Mouse (Mus musculus): Measurements from ENCODE around the gene Pla2g4d. TPM values are rescaled to one million over a fixed set of nuclear protein-coding genes. Genes with fewer than 3 reads are reported as not detected.
A peak's percentile ranks its signal among the peaks of the same experiment; 100 is the strongest.

The Pla2g4d gene
- polyA plus RNA-seq, 1 experiment from 2014 or later = not detected

- Histone ChIP-seq H3K9me3 (ENCODE audit: control insufficient read depth, low read length) (no peaks in the 10 kb centered on the region), H3K4me2 (ENCODE audit: low read depth, low read length) (no peak overlapping the region), H3K4me1 (replicated peaks; ENCODE audit: control insufficient read depth, insufficient read depth, low read length) (no peaks in the 10 kb centered on the region; the same call in 1 of the 2 replicates), H3K36me3 (ENCODE audit: control insufficient read depth, insufficient read depth, low read length) (no peaks in the 10 kb centered on the region), H3K4me3 (ENCODE audit: low read length) (no peak overlapping the region), H3K9ac (ENCODE audit: low read length) (no peak overlapping the region), H3K27ac (ENCODE audit: low read length) (no peak overlapping the region), H3K27me3 (ENCODE audit: control insufficient read depth, insufficient read depth, low read depth, low read length) (no peaks in the 10 kb centered on the region)
- 13% methylated on average over 8 of the region's 8 CpGs for WGBS
- 0 out of 2 replicates have a peak, but pooled peaks have one; percentile 12 for ATAC-seq (ENCODE audit: low read depth)
Measured at GRCm38 (mm10) chr2:120279961-120280360, 9.0 kb downstream of the Pla2g4d start.

- no peaks in the 10 kb centered on the region for H3K27me3 ChIP-seq (ENCODE audit: control insufficient read depth, insufficient read depth, low read depth, low read length)
- no peak overlapping the region for H3K9ac ChIP-seq (ENCODE audit: low read length)
- no peak for ATAC-seq (ENCODE audit: low read depth)
- no peak overlapping the region for H3K27ac ChIP-seq (ENCODE audit: low read length)
- no peaks in the 10 kb centered on the region for H3K9me3 ChIP-seq (ENCODE audit: control insufficient read depth, low read length)
- no peaks in the 10 kb centered on the region for H3K36me3 ChIP-seq (ENCODE audit: control insufficient read depth, insufficient read depth, low read length)
- 82% methylated on average over 4 of the region's 4 CpGs for WGBS
- H3K4me3 ChIP-seq (ENCODE audit: low read length) = no peak overlapping the region
- no peaks in the 10 kb centered on the region for H3K4me1 ChIP-seq (replicated peaks; ENCODE audit: control insufficient read depth, insufficient read depth, low read length)
- no peak overlapping the region for H3K4me2 ChIP-seq (ENCODE audit: low read depth, low read length)
Measured at GRCm38 (mm10) chr2:120276951-120277350, 12.0 kb downstream of the Pla2g4d start.

GRCm38 (mm10) chr2:120268635-120269034 is 20.4 kb downstream of the Pla2g4d start:
- Histone ChIP-seq H3K9me3 (ENCODE audit: control insufficient read depth, low read length) (no peaks in the 10 kb centered on the region), H3K4me3 (ENCODE audit: low read length) (0 out of 2 replicates have a peak overlapping the region, but pooled peaks have one; percentile 17), H3K9ac (ENCODE audit: low read length) (no peak overlapping the region), H3K27me3 (ENCODE audit: control insufficient read depth, insufficient read depth, low read depth, low read length) (no peaks in the 10 kb centered on the region), H3K4me1 (replicated peaks; ENCODE audit: control insufficient read depth, insufficient read depth, low read length) (0 out of 2 replicates have a peak, but pooled peaks cover 2% of the 10 kb centered on the region), H3K4me2 (ENCODE audit: low read depth, low read length) (peak overlapping the region; percentile 40), H3K27ac (ENCODE audit: low read length) (no peak overlapping the region), H3K36me3 (ENCODE audit: control insufficient read depth, insufficient read depth, low read length) (no peaks in the 10 kb centered on the region)
- under 1% methylated on average over 9 of the region's 9 CpGs for WGBS
- ATAC-seq (ENCODE audit: low read depth) = peak; percentile 57

- Histone ChIP-seq H3K9ac (ENCODE audit: low read length) (no peak overlapping the region), H3K27me3 (ENCODE audit: control insufficient read depth, insufficient read depth, low read depth, low read length) (no peaks in the 10 kb centered on the region), H3K9me3 (ENCODE audit: control insufficient read depth, low read length) (no peaks in the 10 kb centered on the region), H3K4me3 (ENCODE audit: low read length) (no peak overlapping the region), H3K4me1 (replicated peaks; ENCODE audit: control insufficient read depth, insufficient read depth, low read length) (0 out of 2 replicates have a peak, but pooled peaks cover 2% of the 10 kb centered on the region), H3K4me2 (ENCODE audit: low read depth, low read length) (no peak overlapping the region), H3K36me3 (ENCODE audit: control insufficient read depth, insufficient read depth, low read length) (no peaks in the 10 kb centered on the region), H3K27ac (ENCODE audit: low read length) (no peak overlapping the region)
- 69% methylated on average over 6 of the region's 6 CpGs for WGBS
- ATAC-seq (ENCODE audit: low read depth) = no peak
Measured at GRCm38 (mm10) chr2:120265523-120265922, 23.5 kb downstream of the Pla2g4d start.

- no peak overlapping the region for H3K4me2 ChIP-seq (ENCODE audit: low read depth, low read length)
- no peak overlapping the region for H3K27ac ChIP-seq (ENCODE audit: low read length)
- no peaks in the 10 kb centered on the region for H3K9me3 ChIP-seq (ENCODE audit: control insufficient read depth, low read length)
- H3K27me3 ChIP-seq (ENCODE audit: control insufficient read depth, insufficient read depth, low read depth, low read length) = no peaks in the 10 kb centered on the region
- 54% methylated on average over 10 of the region's 10 CpGs for WGBS
- H3K4me3 ChIP-seq (ENCODE audit: low read length) = no peak overlapping the region
- no peak overlapping the region for H3K9ac ChIP-seq (ENCODE audit: low read length)
- no peaks in the 10 kb centered on the region for H3K36me3 ChIP-seq (ENCODE audit: control insufficient read depth, insufficient read depth, low read length)
- no peak for ATAC-seq (ENCODE audit: low read depth)
- H3K4me1 ChIP-seq (replicated peaks; ENCODE audit: control insufficient read depth, insufficient read depth, low read length) = 0 out of 2 replicates have a peak, but pooled peaks cover 2% of the 10 kb centered on the region
Measured at GRCm38 (mm10) chr2:120264858-120265257, 24.1 kb downstream of the Pla2g4d start.

GRCm38 (mm10) chr2:120262876-120263275 is 26.1 kb downstream of the Pla2g4d start:
- 27% methylated on average over 1 of the region's 1 CpGs for WGBS
- no peak for ATAC-seq (ENCODE audit: low read depth)
- no peak overlapping the region for H3K27ac ChIP-seq (ENCODE audit: low read length)

GRCm38 (mm10) chr2:120261346-120261745 is 27.7 kb downstream of the Pla2g4d start:
- H3K9me3 ChIP-seq (ENCODE audit: control insufficient read depth, low read length) = no peaks in the 10 kb centered on the region
- 64% methylated on average over 3 of the region's 3 CpGs for WGBS

More at GRCm38 (mm10) chr2:120262876-120263275, 26.1 kb downstream of the Pla2g4d start:
- no peaks in the 10 kb centered on the region for H3K4me1 ChIP-seq (replicated peaks; ENCODE audit: control insufficient read depth, insufficient read depth, low read length)
- no peak overlapping the region for H3K4me3 ChIP-seq (ENCODE audit: low read length)
- H3K27me3 ChIP-seq (ENCODE audit: control insufficient read depth, insufficient read depth, low read depth, low read length) = no peaks in the 10 kb centered on the region
- H3K4me2 ChIP-seq (ENCODE audit: low read depth, low read length) = no peak overlapping the region
- H3K36me3 ChIP-seq (ENCODE audit: control insufficient read depth, insufficient read depth, low read length) = no peaks in the 10 kb centered on the region
- no peak overlapping the region for H3K9ac ChIP-seq (ENCODE audit: low read length)
- H3K9me3 ChIP-seq (ENCODE audit: control insufficient read depth, low read length) = no peaks in the 10 kb centered on the region

GRCm38 (mm10) chr2:120256259-120256658 is 32.7 kb downstream of the Pla2g4d start:
- Histone ChIP-seq H3K4me2 (ENCODE audit: low read depth, low read length) (no peak overlapping the region), H3K27me3 (ENCODE audit: control insufficient read depth, insufficient read depth, low read depth, low read length) (no peaks in the 10 kb centered on the region), H3K27ac (ENCODE audit: low read length) (no peak overlapping the region), H3K36me3 (ENCODE audit: control insufficient read depth, insufficient read depth, low read length) (no peaks in the 10 kb centered on the region), H3K9ac (ENCODE audit: low read length) (no peak overlapping the region), H3K9me3 (ENCODE audit: control insufficient read depth, low read length) (no peaks in the 10 kb centered on the region), H3K4me3 (ENCODE audit: low read length) (no peak overlapping the region), H3K4me1 (replicated peaks; ENCODE audit: control insufficient read depth, insufficient read depth, low read length) (no peaks in the 10 kb centered on the region)
- no peak for ATAC-seq (ENCODE audit: low read depth)

More at GRCm38 (mm10) chr2:120261346-120261745, 27.7 kb downstream of the Pla2g4d start:
- H3K27me3 ChIP-seq (ENCODE audit: control insufficient read depth, insufficient read depth, low read depth, low read length) = no peaks in the 10 kb centered on the region
- no peak for ATAC-seq (ENCODE audit: low read depth)
- no peak overlapping the region for H3K9ac ChIP-seq (ENCODE audit: low read length)
- H3K4me3 ChIP-seq (ENCODE audit: low read length) = no peak overlapping the region
- H3K27ac ChIP-seq (ENCODE audit: low read length) = no peak overlapping the region
- H3K4me2 ChIP-seq (ENCODE audit: low read depth, low read length) = no peak overlapping the region
- H3K36me3 ChIP-seq (ENCODE audit: control insufficient read depth, insufficient read depth, low read length) = no peaks in the 10 kb centered on the region
- H3K4me1 ChIP-seq (replicated peaks; ENCODE audit: control insufficient read depth, insufficient read depth, low read length) = no peaks in the 10 kb centered on the region

- H3K27me3 ChIP-seq (ENCODE audit: control insufficient read depth, insufficient read depth, low read depth, low read length) = no peaks in the 10 kb centered on the region
- H3K9ac ChIP-seq (ENCODE audit: low read length) = no peak overlapping the region
- 83% methylated on average over 6 of the region's 6 CpGs for whole genome bisulfite sequencing
- no peaks in the 10 kb centered on the region for H3K9me3 ChIP-seq (ENCODE audit: control insufficient read depth, low read length)
- H3K4me1 ChIP-seq (replicated peaks; ENCODE audit: control insufficient read depth, insufficient read depth, low read length) = no peaks in the 10 kb centered on the region
- no peak overlapping the region for H3K4me2 ChIP-seq (ENCODE audit: low read depth, low read length)
- H3K36me3 ChIP-seq (ENCODE audit: control insufficient read depth, insufficient read depth, low read length) = no peaks in the 10 kb centered on the region
- no peak overlapping the region for H3K4me3 ChIP-seq (ENCODE audit: low read length)
- H3K27ac ChIP-seq (ENCODE audit: low read length) = no peak overlapping the region
- no peak for ATAC-seq (ENCODE audit: low read depth)
Measured at GRCm38 (mm10) chr2:120252644-120253043, 36.4 kb downstream of the Pla2g4d start.

Data from lung, embryonic 16.5 days (tissue).